Mouse (Mus musculus) brain, embryonic 14.5 days (tissue): Measurements from ENCODE around the gene Ush1c.
"Not testable (repeated sequence)": the region's sequence is repeated elsewhere in the genome, so short reads cannot be mapped to it uniquely, and the experiment has no call there.

Source experiments
- CTCF ChIP-seq: fragments of 200-500 bp; IDR thresholded peaks from 2 replicates; pipeline ENCODE4 v1.5.1; 2012; ENCODE audit warnings: inconsistent platforms, mild to moderate bottlenecking, moderate library complexity, borderline replicate concordance; ENCODE audit not compliant: insufficient read depth, insufficient read length; ENCODE audit errors: extremely low read depth
- POLR2A ChIP-seq: fragments of 200-500 bp; IDR thresholded peaks from 2 replicates; pipeline ENCODE4 v1.6.1; 2012; ENCODE audit warnings: mild to moderate bottlenecking, inconsistent platforms, borderline replicate concordance; ENCODE audit not compliant: poor library complexity, insufficient read depth, insufficient read length, severe bottlenecking; ENCODE audit errors: extremely low read depth

GRCm38 (mm10) chr7:46168980-46169379 is 69.3 kb downstream of the Ush1c start:
- not testable (repeated sequence) for TF ChIP-seq POLR2A, CTCF
